Mouse (Mus musculus) ES-Bruce4 (cell line): ENCODE data around the gene Ppp1r15b.

ENCODE experiments used
- CTCF ChIP-seq: IDR thresholded peaks from one replicate; pipeline ENCODE4 v1.8.1; 2011; ENCODE audit warnings: low read depth, low read length
- EP300 ChIP-seq: IDR thresholded peaks from 2 replicates; pipeline ENCODE4 v1.6.1; 2011; ENCODE audit warnings: low read depth, low read length; ENCODE audit not compliant: insufficient read depth
- POLR2A ChIP-seq: IDR thresholded peaks from one replicate; pipeline ENCODE4 v1.8.1; 2011; ENCODE audit warnings: low read length; ENCODE audit not compliant: insufficient read depth

DNA sequence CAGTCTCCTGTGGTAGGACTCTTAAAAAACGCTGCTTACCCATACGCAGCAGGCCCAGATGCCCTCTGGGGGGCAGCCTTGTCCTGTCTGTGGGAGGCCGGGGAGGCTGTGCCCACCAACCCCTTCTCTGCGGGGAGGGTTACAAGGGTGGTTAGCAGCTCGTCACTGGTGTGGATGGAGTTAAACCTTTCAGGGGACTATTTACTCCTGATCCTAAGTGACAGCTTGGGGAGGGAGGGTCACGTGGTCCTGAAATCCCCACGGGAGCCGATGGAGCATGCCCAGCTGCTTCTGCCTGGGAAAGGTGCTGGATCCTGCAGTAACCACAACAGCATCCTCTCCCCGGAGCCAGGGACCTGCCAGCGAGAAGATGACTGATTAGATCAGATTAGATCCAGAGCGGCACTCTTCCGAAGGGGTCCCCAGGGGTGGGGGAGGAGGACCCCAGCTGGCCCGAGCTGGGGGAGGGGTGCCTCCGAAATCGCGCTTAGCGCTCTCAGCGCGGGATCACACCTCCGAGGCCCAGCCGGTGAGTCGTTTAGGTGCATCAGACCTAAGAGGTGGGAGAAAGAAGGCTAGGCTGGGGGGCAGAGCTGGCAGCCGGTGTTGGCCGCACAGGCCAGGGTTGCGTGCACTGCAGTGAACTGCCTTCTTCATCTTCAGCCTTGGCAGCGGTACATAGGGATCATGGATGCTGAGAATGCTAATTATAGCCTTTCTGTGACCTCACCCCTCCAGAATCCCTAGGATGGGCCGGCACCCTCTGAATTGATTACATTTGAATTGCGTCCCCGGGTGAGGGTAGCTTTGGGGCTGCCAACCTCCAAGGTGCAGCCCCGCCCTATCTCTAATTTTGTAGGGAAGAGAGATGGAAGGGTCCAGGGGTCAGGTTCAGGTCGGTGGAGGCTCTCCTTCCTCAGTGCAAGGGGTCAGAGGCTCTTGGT lies 50.4 kb downstream of the Ppp1r15b start:
- no peak for TF ChIP-seq POLR2A
- TF ChIP-seq EP300 = no peak
- TF ChIP-seq CTCF = peak; percentile 86
